Mouse (Mus musculus) lung, postnatal 0 days (tissue): ENCODE measurements at regions not wholly inside any gene's neighbourhood (a gene's known extent, or its start where the extent isn't known, plus 50 kb on each side); places are given as distances from the start of the nearest gene placed in this dataset.

ENCODE experiments used
- ATAC-seq: fragments of 200-750 bp; cut with Nextera tagmentation; 2 replicates; pipeline ENCODE4 v1.8.0; 2017; ENCODE audit warnings: moderate library complexity
- DNase-seq: peaks from one replicate; pipeline ENCODE4 v3.0.0-alpha.2; 2016; ENCODE audit warnings: low spot score
- H3K27ac ChIP-seq: fragments of 300-500 bp; sonication (generic); 2 replicates; pipeline ENCODE4 v1.5.1; 2014; ENCODE audit warnings: antibody characterized with exemption, mild to moderate bottlenecking, low read length, mixed read lengths
- H3K27me3 ChIP-seq: fragments of 300-500 bp; sonication (generic); replicated peaks from 2 replicates; pipeline ENCODE4 v1.6.1; 2014; ENCODE audit warnings: low read length, mixed read lengths; ENCODE audit not compliant: insufficient read depth
- H3K36me3 ChIP-seq: fragments of 300-500 bp; sonication (generic); 2 replicates; pipeline ENCODE4 v1.6.1; 2014; ENCODE audit warnings: low read length, mixed read lengths; ENCODE audit not compliant: insufficient read depth
- H3K4me1 ChIP-seq: fragments of 300-500 bp; sonication (generic); 2 replicates; pipeline ENCODE4 v1.6.1; 2014; ENCODE audit warnings: antibody characterized with exemption, low read depth, low read length, mixed read lengths; ENCODE audit not compliant: insufficient read depth
- H3K4me2 ChIP-seq: fragments of 300-500 bp; sonication (generic); replicated peaks from 2 replicates; pipeline ENCODE4 v1.6.1; 2014; ENCODE audit warnings: low read depth, mild to moderate bottlenecking, low read length, moderate library complexity, mixed read lengths
- H3K4me3 ChIP-seq: fragments of 300-500 bp; sonication (generic); 2 replicates; pipeline ENCODE4 v1.5.1; 2014; ENCODE audit warnings: low read depth, low read length
- H3K9ac ChIP-seq: fragments of 300-500 bp; sonication (generic); replicated peaks from 2 replicates; pipeline ENCODE4 v1.6.1; 2014; ENCODE audit warnings: low read depth, mild to moderate bottlenecking
- H3K9me3 ChIP-seq: fragments of 300-500 bp; sonication (generic); 2 replicates; pipeline ENCODE4 v1.6.1; 2016; ENCODE audit warnings: low read length, mixed read lengths
- CTCF ChIP-seq: IDR thresholded peaks from 2 replicates; pipeline ENCODE4 v1.5.1; 2016; ENCODE audit warnings: antibody characterized with exemption, mild to moderate bottlenecking
- EP300 ChIP-seq: IDR thresholded peaks from 2 replicates; pipeline ENCODE4 v1.6.1; 2016; ENCODE audit warnings: antibody characterized with exemption, mild to moderate bottlenecking, control low read depth
- WGBS: fragments of 180-500 bp; shearing (Covaris S2); extraction: QIAGEN DNeasy Blood & Tissue Kit; methylation state at CpG from one replicate; pipeline ENCODE4 v1.1.7; 2014; 5-methylcytosine and 5-hydroxymethylcytosine counted together

DNA sequence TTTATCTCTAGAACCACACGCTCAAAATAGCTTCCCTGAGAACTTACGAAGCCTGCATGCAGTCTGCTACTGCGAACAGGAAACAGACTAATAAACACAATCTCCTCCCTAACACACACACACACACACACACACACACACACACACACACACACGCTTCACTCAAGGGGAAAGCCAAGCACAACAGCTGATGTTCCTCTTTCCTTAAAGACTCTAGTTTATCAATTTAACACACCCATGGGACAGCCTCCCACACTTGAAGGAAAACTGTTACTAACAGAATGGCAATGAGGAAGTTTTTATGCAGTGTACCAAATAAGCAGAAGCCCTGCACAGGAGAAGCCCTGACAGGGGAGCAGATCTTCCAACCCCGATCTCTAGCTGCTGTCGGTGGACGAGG is 177.3 kb downstream of the Rybp start:
- ATAC-seq (peak; percentile 84), DNase-seq (peak; percentile 77)
- peaks cover 8% of the 10 kb centered on the region; the same call in 1 of the 2 replicates for H3K4me1 ChIP-seq
- H3K4me3 ChIP-seq: no peak overlapping the region
- no peaks in the 10 kb centered on the region for H3K27me3 ChIP-seq
- H3K36me3 ChIP-seq: no peaks in the 10 kb centered on the region
- TF ChIP-seq EP300: no peak; the same call in 1 of the 2 replicates
- no peak overlapping the region for H3K27ac ChIP-seq
- H3K9ac ChIP-seq: no peak overlapping the region
- H3K4me2 ChIP-seq: no peak overlapping the region
- WGBS: 32% methylated on average over 7 of the region's 7 CpGs
- H3K9me3 ChIP-seq: no peaks in the 10 kb centered on the region

DNA sequence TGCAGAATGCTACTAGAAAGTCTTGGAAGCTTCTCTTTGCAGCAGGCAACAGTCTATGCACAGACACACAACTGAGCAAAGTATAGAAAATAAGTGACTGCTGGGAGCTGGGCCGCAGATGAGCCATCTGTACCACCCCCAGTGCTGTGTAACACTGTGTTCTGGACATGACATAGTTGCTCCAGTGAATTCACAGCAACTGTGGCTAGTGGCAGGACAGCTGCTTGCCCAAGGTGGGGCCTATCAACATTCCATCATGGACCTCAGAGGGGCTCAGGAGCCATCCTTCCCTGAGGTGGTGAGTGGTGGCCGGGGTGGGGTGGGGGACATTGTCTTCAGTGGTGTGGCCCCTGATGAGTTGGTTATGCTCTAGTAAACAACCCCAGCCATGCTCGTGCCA is 177.9 kb downstream of the Rybp start:
- H3K27me3 ChIP-seq: no peaks in the 10 kb centered on the region
- DNase-seq (no peak), ATAC-seq (no peak)
- H3K9me3 ChIP-seq: no peaks in the 10 kb centered on the region
- H3K4me1 ChIP-seq: peaks cover 8% of the 10 kb centered on the region; the same call in 1 of the 2 replicates
- H3K36me3 ChIP-seq: no peaks in the 10 kb centered on the region
- H3K9ac ChIP-seq: no peak overlapping the region
- H3K4me3 ChIP-seq: no peak overlapping the region
- H3K4me2 ChIP-seq: no peak overlapping the region
- 64% methylated on average over 3 of the region's 3 CpGs for WGBS
- TF ChIP-seq CTCF: no peak
- no peak for TF ChIP-seq EP300
- no peak overlapping the region for H3K27ac ChIP-seq

DNA sequence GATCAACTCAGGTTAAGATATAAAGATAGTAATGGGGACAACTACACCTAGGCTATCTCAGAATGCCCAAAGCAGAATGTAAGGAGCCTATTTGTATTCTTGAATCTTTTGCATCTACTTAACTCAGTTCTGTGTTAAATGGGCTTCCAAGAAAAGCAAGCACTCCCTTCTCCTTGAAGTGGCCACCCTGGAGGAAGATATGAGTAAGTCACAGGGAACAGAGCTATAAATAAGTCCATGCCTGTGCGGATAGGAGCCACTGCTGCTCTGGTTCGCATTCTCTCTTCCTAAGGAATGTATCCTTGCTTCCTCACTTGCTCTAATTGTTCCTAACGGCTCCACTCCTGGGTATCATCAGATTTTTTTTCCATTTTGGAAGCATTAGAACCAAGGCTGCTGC is 179.8 kb downstream of the Rybp start:
- TF ChIP-seq CTCF (peak; percentile 7; the same call in 1 of the 2 replicates), EP300 (no peak)
- no peak overlapping the region for H3K27ac ChIP-seq
- no peak for ATAC-seq
- DNase-seq: no peak
- H3K4me3 ChIP-seq: no peak overlapping the region
- H3K36me3 ChIP-seq: no peaks in the 10 kb centered on the region
- H3K4me2 ChIP-seq: no peak overlapping the region
- no peaks in the 10 kb centered on the region for H3K27me3 ChIP-seq
- no peaks in the 10 kb centered on the region for H3K9me3 ChIP-seq
- no peak overlapping the region for H3K9ac ChIP-seq
- WGBS: 66% methylated on average over 3 of the region's 3 CpGs
- peaks cover 4% of the 10 kb centered on the region; the same call in 1 of the 2 replicates for H3K4me1 ChIP-seq

DNA sequence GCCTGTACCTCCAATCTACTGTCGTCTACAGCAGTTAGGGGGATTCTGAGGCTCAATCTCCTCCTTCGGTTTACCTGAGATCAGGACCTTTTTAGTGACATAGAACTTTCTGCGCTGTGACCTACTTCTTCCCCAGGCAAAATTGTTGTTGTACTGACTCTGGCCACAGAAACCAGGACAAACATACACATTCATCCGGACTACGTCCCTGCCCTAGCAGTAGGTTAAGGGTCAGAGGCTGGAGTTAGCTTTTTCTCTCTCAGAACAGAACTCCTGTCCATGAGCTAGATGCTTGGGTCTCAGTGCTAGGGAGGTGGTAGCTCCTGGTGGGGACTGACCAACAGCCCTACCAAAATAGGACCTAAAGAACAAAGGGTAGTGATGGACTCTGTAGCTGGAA is 180.2 kb downstream of the Rybp start:
- H3K4me1 ChIP-seq: peaks cover 4% of the 10 kb centered on the region; the same call in 1 of the 2 replicates
- H3K27me3 ChIP-seq: no peaks in the 10 kb centered on the region
- H3K36me3 ChIP-seq: no peaks in the 10 kb centered on the region
- no peaks in the 10 kb centered on the region for H3K9me3 ChIP-seq
- no peak for TF ChIP-seq CTCF
- no peak for TF ChIP-seq EP300
- H3K9ac ChIP-seq: no peak overlapping the region
- ATAC-seq (no peak), DNase-seq (no peak)
- 85% methylated on average over 5 of the region's 5 CpGs for WGBS
- no peak overlapping the region for H3K27ac ChIP-seq
- no peak overlapping the region for H3K4me2 ChIP-seq
- H3K4me3 ChIP-seq: no peak overlapping the region

DNA sequence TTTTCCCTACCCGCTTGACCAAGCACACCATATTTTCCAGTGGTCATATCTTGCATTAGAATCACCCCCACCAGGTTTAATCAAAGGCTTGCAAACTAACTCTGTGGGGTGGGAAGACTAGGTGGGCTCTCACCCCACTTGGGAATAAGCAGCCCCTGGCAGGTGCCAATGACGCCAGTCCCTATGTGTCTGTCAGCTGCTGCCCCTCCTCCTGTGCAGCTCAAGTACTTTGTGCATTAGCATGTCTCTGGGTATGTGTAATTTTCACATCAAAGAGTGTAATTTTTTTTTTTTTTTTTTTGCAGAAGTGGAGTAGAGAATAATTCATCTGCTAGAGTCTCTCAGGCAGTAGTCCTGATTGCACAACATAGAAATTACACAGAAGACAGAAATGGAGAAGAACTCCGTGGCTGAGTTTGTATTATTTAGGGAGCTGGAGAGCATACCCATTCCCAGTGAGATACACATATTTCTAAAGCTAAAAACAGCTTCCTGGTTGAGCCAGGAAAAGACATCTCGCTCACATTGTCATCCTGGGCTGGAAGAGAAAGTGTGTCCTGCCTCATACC is 186.6 kb downstream of the Rybp start:
- Histone ChIP-seq H3K27me3 (no peaks in the 10 kb centered on the region), H3K9me3 (no peaks in the 10 kb centered on the region), H3K4me3 (no peak overlapping the region), H3K9ac (no peak overlapping the region), H3K27ac (no peak overlapping the region), H3K4me1 (no peaks in the 10 kb centered on the region), H3K36me3 (no peaks in the 10 kb centered on the region), H3K4me2 (no peak overlapping the region)
- TF ChIP-seq CTCF (no peak), EP300 (no peak)
- peak; percentile 58 for DNase-seq
- whole genome bisulfite sequencing: 49% methylated on average over 4 of the region's 4 CpGs
- ATAC-seq: peak; percentile 19; the same call in 1 of the 2 replicates

DNA sequence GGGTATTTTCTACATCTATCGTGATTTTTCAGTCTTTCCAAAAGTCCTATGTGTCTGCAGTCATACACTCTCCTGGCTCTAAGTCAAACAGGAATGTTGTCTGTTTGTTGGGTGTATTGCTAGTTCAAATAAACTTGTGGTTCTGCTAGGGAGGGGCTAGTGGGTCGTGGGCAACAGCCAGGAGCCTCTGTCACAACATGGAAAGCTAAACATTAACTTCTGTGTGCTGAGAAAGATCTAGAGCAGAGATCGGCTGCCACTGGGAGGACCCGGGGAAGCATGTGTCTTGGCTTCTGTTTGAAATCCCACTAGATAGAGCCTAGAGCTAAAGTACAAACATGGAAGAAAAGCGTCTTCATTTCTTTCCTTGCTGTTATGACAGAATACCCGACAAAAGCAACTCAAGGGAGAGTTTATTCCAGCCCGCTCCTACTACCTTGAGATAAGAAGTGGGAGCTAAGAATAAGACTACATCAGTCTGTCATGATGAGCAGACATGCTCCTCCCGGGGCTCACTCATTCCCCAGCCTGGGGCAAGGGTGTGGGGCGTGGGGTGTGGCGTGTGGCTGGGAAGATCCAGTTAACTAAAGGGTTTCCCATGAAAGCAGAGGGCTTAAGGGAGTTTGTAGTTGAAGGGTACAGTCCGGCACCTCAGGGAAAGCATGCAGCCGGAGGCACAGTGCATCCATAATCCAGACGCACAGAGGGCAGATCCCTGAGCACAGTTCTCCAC is 190.7 kb downstream of the Rybp start:
- WGBS: 60% methylated on average over 13 of the region's 13 CpGs
- Histone ChIP-seq H3K27ac (no peak overlapping the region), H3K27me3 (no peaks in the 10 kb centered on the region), H3K4me1 (no peaks in the 10 kb centered on the region), H3K9ac (no peak overlapping the region), H3K9me3 (no peaks in the 10 kb centered on the region), H3K4me2 (no peak overlapping the region), H3K4me3 (no peak overlapping the region), H3K36me3 (no peaks in the 10 kb centered on the region)
- DNase-seq: peak; percentile 27
- no peak; the same call in 1 of the 2 replicates for ATAC-seq
- no peak for TF ChIP-seq CTCF
- no peak for TF ChIP-seq EP300
